Mouse (Mus musculus): ENCODE measurements at regions not wholly inside any gene's neighbourhood (a gene's known extent, or its start where the extent isn't known, plus 50 kb on each side); places are given as distances from the start of the nearest gene placed in this dataset.
"Not testable (repeated sequence)": the region's sequence is repeated elsewhere in the genome, so short reads cannot be mapped to it uniquely, and the experiment has no call there.

DNA sequence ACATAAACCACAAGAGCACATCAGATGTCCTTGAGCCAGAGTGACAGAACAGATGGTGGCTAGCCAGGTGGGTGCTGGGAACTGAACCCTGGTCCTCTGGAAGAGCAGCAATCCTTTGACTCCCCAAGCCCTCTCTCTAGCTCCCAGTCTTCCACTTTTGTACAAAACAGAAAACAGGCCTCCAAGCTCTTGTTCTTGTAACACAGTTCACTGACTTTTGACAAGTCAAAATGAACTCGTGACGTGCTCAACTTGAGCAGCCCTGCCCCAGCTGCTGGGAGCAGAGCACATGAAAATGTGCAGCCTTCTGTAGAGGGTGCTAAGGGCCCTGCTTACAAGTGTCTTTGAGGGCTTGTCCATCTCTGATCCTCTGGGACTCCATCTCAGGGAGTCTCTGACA is 457.8 kb upstream of the Cdh5 start:
- no peak for DNase-seq (ENCODE audit: low spot score)

DNA sequence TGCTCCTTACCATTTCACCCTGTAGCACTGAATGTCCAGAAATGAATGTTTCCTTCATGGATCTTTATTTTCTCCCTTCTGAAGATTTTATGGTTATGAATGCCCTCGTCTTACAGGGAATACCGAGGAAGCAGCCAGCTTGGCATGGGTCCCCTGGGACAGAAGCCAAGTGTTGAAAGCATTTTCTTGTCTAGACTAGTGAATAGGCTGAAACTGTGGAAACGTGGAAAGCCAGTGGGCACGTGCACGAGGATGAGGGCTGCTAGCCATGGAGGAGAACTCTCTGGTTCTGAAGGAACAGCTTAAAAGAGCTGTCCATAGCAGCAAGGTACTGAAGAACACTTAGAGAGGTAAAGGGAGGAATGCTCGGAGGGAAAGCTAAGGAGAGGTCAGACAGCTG is 457.3 kb upstream of the Cdh5 start:
- no peak for DNase-seq (ENCODE audit: low spot score)

DNA sequence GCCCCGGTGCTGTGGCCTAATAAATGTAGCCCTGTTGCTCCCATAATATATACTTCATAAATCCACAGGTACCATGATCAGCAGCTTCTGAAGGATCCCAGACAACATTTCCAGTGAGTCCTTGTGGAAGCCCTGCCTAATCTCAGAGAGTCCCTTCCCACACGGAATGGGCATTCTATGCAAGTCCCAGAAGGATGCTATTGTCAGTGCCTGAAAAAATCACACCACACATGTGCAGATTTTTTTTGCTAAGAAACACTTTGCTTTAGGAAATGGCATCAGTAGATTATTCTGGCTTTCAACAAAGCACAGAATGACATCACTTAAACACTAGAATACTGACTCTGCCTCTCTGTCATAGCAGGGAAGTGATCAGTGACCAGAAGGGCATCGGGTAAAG is 456.6 kb upstream of the Cdh5 start:
- no peak for DNase-seq (ENCODE audit: low spot score)

DNA sequence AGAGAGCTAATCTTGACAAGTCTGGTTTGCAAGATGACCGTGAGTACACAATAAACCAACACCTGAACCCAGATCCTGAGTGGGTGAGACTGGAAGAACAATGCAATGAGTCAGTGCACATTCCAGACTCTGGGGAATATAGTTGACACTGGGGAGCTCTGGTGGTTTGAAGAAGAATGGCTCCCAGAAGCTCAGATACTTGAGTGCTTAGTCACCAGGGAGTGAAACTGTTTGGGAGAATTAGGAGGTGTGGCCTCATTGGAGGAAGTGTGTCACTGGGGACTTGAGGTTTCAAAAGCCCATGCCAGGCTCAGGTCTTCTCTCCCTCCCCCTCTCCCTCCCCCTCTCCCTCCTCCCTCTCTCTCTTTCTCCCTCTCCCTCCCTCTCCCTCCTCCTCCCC is 436.6 kb upstream of the Cdh5 start:
- DNase-seq (ENCODE audit: low spot score), result no peak

DNA sequence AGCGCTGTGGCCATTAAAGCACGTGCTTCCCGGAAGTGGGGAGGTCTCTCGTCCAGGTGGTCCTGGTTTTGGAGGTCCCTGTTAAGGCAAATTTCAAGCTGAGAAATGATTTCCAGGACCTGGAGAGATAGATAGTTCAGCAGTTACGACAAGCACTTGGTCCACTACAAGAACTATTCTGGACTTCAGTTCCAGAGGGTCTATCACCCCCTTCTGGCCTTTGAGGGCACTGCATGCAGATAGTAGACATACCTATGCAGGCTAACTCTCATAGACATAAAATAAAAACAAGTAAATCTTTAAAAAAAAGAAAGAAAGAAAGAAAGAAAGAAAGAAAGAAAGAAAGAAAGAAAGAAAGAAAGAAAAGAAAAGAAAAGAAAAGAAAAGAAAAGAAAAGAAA is 415.2 kb upstream of the Cdh5 start:
- not testable (repeated sequence) for DNase-seq (ENCODE audit: low spot score)

DNA sequence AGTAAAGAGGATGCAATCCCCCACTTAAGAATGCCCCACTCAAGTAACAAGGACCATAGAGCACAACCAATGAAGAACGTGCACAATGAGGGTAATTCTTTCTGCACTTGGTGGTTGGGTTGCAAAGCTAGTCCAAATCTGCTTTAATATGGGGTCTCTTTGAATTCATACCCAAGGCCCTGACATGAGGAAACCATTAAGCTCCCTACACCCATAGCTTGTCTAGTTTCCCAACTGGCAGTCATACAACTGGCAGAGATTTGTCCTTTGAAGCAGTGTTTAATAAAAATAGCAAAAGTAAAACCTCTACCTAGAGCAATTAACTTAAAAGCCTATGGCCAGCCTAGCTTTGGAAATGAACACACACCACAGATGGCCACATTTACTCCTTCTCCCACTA is 411.0 kb upstream of the Cdh5 start:
- DNase-seq (ENCODE audit: low spot score), result no peak

DNA sequence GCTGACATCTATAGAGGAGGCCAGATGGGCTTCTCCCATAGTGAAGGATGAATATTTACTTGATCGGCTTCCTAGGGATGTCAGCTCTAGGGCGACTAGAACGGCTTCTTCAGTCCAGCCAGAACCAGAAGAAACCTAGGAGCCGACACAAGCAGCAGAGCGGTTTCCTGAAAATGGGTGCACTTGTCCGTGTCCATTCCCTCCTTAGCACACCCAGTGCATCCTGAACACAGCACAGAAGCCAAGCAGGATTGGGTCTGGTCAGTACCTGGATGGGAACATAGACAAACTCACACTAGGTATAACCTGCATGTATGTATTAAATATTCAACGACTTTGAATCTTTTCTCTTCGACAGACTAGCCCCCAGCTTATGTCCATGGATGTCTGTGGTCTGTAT is 407.9 kb upstream of the Cdh5 start:
- DNase-seq (ENCODE audit: low spot score), result no peak

DNA sequence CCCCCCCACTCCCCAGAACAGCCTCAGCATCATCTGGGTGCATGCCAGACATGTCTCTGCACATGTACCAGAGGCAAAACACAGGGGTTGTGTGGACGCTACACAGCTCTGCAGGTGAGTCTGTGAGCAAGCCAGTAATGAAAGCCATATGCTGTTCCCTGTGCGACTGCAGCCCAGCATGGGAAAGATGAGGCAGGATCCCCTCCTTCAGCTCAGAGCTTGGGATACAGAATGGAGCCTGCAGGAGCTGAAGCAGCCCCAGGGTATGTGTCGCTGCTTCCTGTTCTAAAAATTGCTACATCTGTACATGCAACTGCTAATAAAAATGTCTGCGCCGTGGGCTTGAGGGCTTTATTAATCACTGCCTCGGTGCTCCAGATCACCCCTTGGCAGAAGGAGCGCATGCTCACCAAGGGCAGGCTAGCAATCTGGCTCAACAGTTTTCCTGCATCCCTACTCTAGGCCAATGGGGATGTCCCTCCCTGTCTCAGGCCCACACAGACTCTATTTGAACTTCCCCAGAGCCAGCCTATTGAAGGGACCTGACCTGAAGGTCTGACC is 407.0 kb upstream of the Cdh5 start:
- no peak for DNase-seq (ENCODE audit: low spot score)

DNA sequence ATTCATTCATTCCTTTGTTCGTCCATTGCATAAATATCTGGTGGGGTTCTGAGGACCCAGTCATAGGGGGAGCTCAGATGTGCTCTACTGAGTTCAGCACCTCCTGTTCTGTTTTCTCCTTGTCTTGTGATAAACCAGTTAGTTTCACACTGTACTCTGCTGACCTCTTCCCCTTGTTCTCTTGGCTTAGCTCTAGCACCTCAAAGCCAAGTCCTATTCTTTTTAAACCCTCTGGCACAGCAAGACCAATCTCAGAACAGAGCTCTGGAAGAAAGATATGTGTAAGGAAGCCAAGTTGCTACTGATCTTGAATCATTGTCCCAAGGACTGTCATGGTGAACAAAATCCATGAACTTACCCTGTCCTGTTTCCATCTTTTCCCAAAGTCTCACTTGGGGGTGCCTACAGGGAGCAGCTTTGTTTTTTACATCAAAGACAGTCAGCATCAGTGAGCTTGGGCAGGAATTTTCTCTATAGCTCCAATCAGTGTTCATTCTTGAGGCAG is 402.4 kb upstream of the Cdh5 start:
- no peak for DNase-seq (ENCODE audit: low spot score)

DNA sequence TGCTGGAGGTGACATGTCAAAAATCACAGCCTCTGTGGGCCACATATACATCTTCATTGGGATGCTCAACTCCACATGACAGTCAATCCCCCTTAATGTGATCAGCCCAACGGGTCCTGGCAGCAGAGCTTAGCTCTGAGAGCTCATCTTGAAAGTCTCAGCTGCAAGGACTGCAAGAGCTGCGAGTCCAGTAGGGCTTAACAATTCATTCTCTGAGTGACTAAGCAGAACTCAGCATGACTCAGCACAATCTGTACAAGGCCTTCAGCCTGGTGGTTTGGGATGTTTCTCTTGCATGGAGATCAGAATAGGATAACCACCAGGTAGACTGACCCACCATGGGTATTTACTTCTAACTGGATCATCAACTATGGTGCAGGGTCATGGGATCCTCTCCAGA is 399.2 kb upstream of the Cdh5 start:
- DNase-seq (ENCODE audit: low spot score), result no peak

DNA sequence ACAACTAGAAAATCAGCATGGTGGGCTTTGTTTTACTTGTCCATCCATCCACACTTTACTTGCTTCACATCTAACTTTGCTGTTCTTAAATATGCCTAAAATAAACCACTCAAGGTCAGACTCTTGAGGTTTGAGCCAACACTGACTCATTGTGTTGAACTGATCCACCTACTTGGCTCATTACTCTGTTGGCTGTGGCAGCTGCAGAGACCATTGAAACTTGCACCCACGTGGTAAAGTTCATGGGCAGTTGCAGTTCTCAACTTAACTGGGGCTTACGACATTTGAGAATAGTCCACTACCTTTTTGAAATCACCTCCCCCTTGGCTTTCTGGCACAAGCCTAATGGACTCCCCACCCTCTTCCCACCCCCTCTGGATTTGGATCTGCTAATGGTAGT is 395.3 kb upstream of the Cdh5 start:
- DNase-seq (ENCODE audit: low spot score), result no peak

DNA sequence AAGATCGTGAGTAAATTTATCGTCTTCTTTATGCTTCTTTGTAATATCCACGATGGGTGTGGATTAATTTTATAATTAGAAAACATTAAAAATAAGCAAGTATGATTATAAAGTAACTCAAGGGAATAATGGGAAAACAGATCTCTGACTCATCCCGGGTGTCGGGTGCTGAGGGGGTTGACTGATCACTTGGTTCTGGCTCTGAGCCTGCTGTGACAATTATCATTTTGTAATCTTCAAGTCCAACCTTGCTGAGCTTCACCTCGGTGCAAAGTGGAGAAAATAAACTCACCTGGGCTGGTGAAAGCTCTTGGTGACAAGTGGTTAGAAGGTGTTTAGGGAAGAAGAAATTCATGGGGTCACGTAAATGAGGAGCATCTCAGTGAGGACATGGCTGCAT is 390.6 kb upstream of the Cdh5 start:
- DNase-seq (ENCODE audit: low spot score), result not testable (repeated sequence)

DNA sequence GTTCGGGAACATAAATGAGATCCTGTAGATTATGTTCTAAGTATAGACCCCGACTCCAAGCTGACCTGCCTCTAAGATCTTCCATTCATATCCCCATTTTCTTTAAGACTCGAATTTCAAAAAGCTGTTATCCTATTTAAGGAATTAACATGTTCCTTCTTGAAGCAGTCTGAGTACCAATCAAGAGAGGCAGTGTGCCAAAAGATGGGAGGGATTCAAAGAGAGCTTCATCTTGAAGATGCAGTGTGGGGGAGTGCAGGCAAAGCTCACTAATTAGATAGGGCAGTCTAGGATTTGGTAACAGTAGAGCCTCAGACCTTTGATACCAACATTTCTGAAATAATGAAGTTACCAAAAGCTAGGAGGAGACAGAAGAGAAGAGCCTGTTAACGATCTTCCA is 383.7 kb upstream of the Cdh5 start:
- no peak for DNase-seq (ENCODE audit: low spot score)

DNA sequence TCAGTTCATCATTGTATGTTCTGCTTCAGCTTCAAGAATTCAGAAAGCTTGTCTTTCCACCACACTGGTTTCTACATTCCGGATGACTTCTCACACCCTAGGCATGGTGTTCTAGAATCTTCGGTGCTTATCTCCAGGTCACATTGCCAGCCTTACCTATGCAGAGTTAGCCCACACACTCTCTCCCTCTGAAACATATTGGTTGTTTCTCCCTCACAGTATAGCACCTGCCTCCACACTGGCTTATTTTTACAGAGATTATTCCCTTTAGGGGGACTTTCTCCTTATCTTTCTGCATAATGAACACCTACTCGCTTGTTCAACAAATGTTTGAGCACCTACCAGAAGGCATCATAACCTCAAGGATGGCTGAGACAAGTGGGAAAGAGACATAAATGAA is 368.0 kb upstream of the Cdh5 start:
- no peak for DNase-seq (ENCODE audit: low spot score)

DNA sequence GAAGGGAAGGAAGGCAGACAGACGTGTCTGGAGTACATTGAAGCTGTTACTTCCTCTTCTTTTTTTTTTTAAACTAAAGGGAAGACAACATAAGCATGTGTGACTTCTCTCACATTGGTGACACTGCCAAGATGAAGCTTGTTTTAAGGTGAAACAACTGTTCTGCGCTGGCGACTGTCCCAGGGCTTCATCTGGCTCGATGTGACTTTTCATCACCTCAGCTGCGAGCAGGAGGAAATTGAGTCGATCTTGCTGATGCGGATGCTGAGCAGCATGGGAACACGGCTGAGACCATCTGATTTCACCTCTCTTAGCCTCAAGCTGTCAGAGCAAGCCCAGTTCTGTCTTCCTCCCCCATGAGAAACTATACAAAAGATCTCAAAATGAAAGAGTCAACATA is 363.1 kb upstream of the Cdh5 start:
- no peak for DNase-seq (ENCODE audit: low spot score)

DNA sequence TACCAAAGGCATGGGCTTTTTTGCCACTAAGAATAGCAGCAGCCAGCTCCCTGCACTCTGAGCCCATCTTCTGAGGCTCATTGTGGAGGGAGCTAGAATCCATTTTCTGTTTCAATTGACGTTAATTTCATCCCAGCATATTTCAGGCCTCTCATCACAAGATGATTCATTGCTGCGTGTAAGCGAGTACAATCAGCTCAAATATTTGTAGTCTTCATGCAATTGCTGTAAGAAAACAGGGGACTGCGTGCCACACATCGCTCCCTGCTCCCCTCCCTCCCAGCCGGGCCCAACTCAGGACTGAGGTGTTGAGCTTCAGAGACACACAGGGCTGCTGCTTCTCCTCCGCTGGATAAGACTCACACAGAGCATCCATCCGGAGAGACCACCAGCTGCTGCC is 360.0 kb upstream of the Cdh5 start:
- no peak for DNase-seq (ENCODE audit: low spot score)

DNA sequence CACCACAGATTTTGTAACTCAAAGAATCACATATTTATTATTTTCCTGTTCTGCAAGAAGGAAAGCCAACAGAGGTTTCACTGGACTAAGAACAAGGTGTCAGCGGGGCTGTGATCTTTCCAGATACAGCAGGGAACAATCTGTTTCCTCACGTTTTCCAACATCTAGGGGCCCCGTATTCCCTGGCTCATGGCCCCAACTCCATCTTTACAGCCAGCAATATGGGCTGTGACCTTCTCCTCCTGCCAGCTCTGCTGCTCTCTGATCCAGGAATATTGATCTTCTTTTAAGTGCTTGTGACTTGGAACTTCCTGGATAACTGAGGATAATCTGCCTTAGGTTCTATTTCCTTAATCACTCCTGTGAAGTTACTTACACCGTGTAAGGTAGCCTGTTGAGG is 352.7 kb upstream of the Cdh5 start:
- no peak for DNase-seq (ENCODE audit: low spot score)

DNA sequence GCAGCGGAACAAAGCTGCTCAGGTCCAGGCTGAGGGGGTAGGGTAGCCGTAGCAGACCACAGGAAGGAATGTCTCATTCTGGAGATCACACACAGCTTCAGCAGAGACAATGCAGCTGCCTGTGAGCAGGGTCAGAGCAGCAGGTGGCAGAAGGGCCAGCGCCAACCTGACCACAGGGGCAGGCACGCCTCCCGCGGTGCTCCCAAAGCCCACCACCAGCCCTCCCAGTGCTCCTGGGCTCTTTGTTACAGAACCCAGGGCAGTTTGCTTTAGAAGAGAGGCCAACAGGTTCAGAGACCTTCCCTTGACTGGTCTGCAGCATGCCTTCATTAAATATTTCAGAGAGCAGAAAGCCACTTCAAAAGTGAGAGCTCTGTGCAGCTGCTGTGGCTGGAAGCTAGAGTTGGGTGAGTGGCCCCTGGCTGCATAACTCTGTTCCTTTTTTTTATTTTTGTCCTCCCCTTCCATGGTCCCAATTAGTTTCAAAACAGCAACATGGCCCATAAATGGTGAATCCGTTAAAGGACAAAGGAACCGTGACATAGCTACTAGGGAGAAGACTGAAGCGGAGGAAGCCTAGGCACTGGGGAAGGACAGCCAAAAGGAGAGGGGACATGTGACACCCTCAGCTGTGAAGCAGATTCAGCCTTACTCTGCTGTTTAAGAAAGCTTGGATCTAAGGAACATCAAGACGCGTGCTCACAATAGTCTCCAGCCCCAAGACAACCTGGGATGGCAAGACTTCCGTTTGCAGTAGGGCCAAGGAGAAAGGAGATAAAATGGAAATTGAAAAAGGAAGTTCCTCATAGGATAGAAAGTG is 350.9 kb upstream of the Cdh5 start:
- DNase-seq (ENCODE audit: low spot score), result peak; percentile 41

DNA sequence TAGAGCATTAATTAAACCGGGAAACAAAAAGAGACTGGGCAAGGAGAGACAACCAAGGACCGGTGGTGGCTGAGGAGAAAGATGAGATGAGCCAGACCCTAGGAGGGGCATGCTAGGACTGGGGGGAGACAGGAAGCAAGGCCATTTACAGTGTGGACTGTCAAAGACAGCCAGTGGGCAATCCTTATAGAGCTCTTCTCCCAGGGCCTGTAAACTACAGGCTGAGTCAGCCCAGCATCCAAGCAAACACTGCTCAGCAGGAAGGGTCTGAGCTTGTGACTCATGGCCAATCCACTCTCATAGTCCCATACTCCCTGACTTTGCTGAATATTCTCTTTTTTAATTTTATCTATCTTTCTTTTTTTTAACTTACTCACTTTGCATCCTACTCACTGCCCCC is 350.3 kb upstream of the Cdh5 start:
- DNase-seq (ENCODE audit: low spot score), result no peak

DNA sequence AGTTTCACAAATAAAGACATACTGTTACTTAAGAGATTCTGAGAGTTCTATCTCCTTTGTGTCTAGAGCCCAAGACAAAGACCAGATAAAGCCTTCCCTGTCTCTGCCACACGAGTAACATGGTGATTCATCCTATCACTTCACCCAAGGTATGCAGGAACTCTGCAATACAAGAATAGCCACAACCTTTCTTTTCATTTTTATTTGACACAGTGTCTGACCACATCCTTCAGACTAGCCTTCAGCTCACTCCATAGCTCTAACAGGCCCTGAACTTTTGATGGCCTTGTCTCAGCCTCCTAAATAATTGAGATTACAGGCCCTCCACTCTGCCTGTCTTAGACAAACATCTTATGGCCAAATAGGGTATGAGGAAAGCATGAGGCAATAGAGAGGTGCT is 337.6 kb upstream of the Cdh5 start:
- no peak for DNase-seq (ENCODE audit: low spot score)

DNA sequence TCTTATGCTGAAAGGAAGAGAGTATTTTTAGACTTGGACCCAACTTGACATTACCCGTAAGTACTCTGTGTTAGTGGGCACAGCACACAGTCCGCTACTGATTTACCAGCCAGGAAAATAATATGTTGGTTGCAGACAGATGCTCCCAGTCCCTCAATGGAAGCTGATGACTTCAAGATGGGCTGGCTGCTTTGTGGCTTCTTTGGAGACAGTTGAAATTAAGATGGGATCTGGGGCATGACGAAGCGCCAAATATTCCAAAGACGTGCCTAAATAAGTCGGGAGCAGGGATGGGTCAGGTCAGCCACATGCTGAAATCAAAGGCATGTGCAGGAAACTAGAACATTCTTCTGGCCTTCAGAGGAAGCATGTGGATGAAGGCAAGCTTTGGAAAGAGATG is 321.8 kb upstream of the Cdh5 start:
- no peak for DNase-seq (ENCODE audit: low spot score)

DNA sequence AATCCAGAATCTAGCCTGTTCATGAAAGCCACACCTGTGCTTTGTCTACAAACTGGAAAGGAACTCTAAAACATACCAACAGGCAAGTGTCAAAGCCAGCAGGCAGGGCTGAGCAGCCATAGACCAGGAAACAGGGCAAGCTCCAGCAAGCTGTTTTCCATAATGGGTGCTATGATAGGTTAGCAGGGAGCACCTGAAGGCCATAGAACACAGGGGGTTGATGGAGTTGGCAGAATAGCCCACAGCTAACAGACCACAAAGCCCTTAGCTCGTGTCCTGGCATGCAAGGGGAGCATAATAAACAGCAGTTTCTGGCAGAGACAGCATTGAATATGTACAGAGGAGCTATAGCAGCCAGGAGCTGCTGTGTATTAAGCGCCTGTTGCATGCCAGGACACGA is 313.1 kb upstream of the Cdh5 start:
- DNase-seq (ENCODE audit: low spot score), result no peak

DNA sequence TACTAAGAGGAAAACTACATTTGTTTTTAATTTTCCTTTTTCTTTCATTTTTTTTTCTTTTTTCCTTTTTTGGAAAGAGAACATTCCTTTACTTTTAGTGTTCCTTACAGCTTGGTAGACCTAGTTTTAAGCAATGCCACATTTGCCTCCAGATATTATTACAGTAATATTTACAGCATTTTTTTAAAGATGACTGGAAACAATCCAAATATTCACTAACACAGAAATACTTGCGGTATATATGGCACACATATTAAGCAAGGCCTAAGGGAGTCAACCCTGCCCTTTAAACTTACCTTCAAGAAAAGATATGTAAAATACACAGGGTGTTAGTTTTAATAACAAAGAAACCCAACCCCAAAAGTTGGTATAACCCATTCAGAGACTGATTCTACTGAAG is 308.1 kb upstream of the Cdh5 start:
- DNase-seq (ENCODE audit: low spot score), result no peak

DNA sequence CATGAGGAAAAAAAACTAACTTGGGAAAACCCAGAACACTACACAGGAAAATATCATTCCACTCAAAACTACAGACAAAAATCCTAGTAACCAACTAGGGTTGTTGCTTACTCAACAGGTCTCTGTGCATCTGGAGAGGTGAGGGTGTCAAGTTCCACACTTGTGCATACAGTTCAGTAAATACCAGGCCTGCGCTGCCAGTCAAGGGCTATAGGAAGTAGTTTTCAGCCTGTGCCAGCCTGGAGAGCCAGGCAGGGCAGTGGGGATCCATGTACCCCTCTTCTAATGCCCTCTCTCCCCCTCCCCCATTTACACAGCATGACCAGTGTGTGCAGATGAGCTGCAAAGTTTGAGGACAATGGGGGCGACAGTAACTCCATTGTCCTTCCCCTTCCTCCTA is 302.8 kb upstream of the Cdh5 start:
- DNase-seq (ENCODE audit: low spot score), result not testable (repeated sequence)

All from testis, postnatal 10 days (tissue).